Mouse (Mus musculus) C2C12 (cell line): ENCODE results near the gene Tenm4. TPM values are rescaled to one million over a fixed set of nuclear protein-coding genes. Genes with fewer than 3 reads are reported as not detected.

ENCODE experiments used
- H3K27me3 ChIP-seq: one replicate; pipeline ENCODE4 v1.6.1; 2011; ENCODE audit not compliant: control insufficient read depth, insufficient read depth, insufficient read length
- H3K36me3 ChIP-seq: one replicate; pipeline ENCODE4 v1.6.1; 2011; ENCODE audit not compliant: control insufficient read depth, insufficient read depth
- H3K4me3 ChIP-seq: one replicate; pipeline ENCODE4 v1.5.1; 2011; ENCODE audit warnings: mild to moderate bottlenecking, control low read depth; ENCODE audit not compliant: poor library complexity, insufficient read depth, severe bottlenecking
- H3K79me2 ChIP-seq: one replicate; pipeline ENCODE4 v1.6.1; 2011; ENCODE audit not compliant: control insufficient read depth, insufficient read depth
- H3K79me3 ChIP-seq: one replicate; pipeline ENCODE4 v1.6.1; 2011; ENCODE audit warnings: low read depth, control low read depth
- H3ac ChIP-seq: one replicate; pipeline ENCODE3; 2011; ENCODE audit warnings: low read depth; ENCODE audit not compliant: control insufficient read depth, insufficient read length
- CEBPB ChIP-seq: IDR thresholded peaks from one replicate; pipeline ENCODE4 v1.6.1; 2011; ENCODE audit warnings: low read depth, mild to moderate bottlenecking, control low read depth, moderate library complexity
- CTCF ChIP-seq: IDR thresholded peaks from one replicate; pipeline ENCODE4 v1.5.1; 2011; ENCODE audit not compliant: control insufficient read depth, insufficient read depth, insufficient read length
- FOSL1 ChIP-seq: IDR thresholded peaks from one replicate; pipeline ENCODE4 v1.8.0; 2011; ENCODE audit warnings: mild to moderate bottlenecking, low read length; ENCODE audit not compliant: poor library complexity, insufficient read depth, severe bottlenecking
- MAX ChIP-seq: IDR thresholded peaks from one replicate; pipeline ENCODE4 v1.6.1; 2011; ENCODE audit warnings: mild to moderate bottlenecking, control low read depth
- MYOD1 ChIP-seq: IDR thresholded peaks from one replicate; pipeline ENCODE4 v1.6.1; 2011; ENCODE audit warnings: low read depth; ENCODE audit not compliant: control insufficient read depth, insufficient read length
- MYOG ChIP-seq: IDR thresholded peaks from one replicate; pipeline ENCODE4 v1.6.1; 2011; ENCODE audit not compliant: control insufficient read depth, insufficient read length; ENCODE audit errors: extremely low read depth
- USF1 ChIP-seq: IDR thresholded peaks from one replicate; pipeline ENCODE4 v1.6.1; 2011; ENCODE audit warnings: low read depth, mild to moderate bottlenecking, control low read depth, moderate library complexity
- polyA plus RNA-seq: library from polyadenylated mRNA; unstranded; fragments of >200 nt; fragmentation: generic; extraction: Trizol; gene quantifications from one replicate; pipeline ENCODE4 v1.2.1, GENCODE M21; 2012; ENCODE audit warnings: missing spikeins

The Tenm4 gene
- polyA plus RNA-seq, 1 experiment, result 0.71 TPM

- Histone ChIP-seq H3K79me3 (no peaks in the 10 kb centered on the region), H3K79me2 (no peaks in the 10 kb centered on the region)
- TF ChIP-seq MYOG, result no peak
- TF ChIP-seq USF1, result no peak
These were observed 238.4 kb downstream of the Tenm4 start for GRCm38 (mm10) chr7:96409323-96409880.

GRCm38 (mm10) chr7:96413822-96414221 lies 242.8 kb downstream of the Tenm4 start:
- no peaks in the 10 kb centered on the region for H3K79me2 ChIP-seq
- TF ChIP-seq CTCF, result no peak
- TF ChIP-seq USF1, result no peak
- TF ChIP-seq MYOD1, result no peak
- no peak for TF ChIP-seq FOSL1
- TF ChIP-seq MAX, result no peak
- no peak for TF ChIP-seq CEBPB
- TF ChIP-seq MYOG, result no peak
- no peak overlapping the region for H3ac ChIP-seq
- no peaks in the 10 kb centered on the region for H3K79me3 ChIP-seq
- no peaks in the 10 kb centered on the region for H3K27me3 ChIP-seq
- H3K4me3 ChIP-seq, result no peak overlapping the region
- no peaks in the 10 kb centered on the region for H3K36me3 ChIP-seq

More at GRCm38 (mm10) chr7:96409323-96409880, 238.4 kb downstream of the Tenm4 start:
- Histone ChIP-seq H3K27me3 (no peaks in the 10 kb centered on the region), H3K4me3 (no peak overlapping the region), H3ac (no peak overlapping the region), H3K36me3 (no peaks in the 10 kb centered on the region)

GRCm38 (mm10) chr7:96414290-96415055 lies 243.4 kb downstream of the Tenm4 start:
- H3K79me2 ChIP-seq, result no peaks in the 10 kb centered on the region
- no peaks in the 10 kb centered on the region for H3K79me3 ChIP-seq
- no peak overlapping the region for H3K4me3 ChIP-seq
- TF ChIP-seq MAX (no peak), FOSL1 (no peak), MYOD1 (no peak), USF1 (no peak)
- H3ac ChIP-seq, result no peak overlapping the region
- no peaks in the 10 kb centered on the region for H3K27me3 ChIP-seq
- no peaks in the 10 kb centered on the region for H3K36me3 ChIP-seq

GRCm38 (mm10) chr7:96417251-96418004 lies 246.4 kb downstream of the Tenm4 start:
- TF ChIP-seq MYOG (no peak), FOSL1 (no peak), MYOD1 (no peak), USF1 (no peak), CTCF (no peak), CEBPB (no peak), MAX (no peak)
- no peaks in the 10 kb centered on the region for H3K36me3 ChIP-seq

GRCm38 (mm10) chr7:96418146-96418545 lies 247.1 kb downstream of the Tenm4 start:
- no peak overlapping the region for H3K4me3 ChIP-seq
- no peak overlapping the region for H3ac ChIP-seq
- H3K36me3 ChIP-seq, result no peaks in the 10 kb centered on the region
- H3K79me3 ChIP-seq, result no peaks in the 10 kb centered on the region
- TF ChIP-seq MYOG (no peak), CEBPB (no peak), USF1 (no peak), FOSL1 (no peak), MYOD1 (no peak), MAX (no peak), CTCF (no peak)
- no peaks in the 10 kb centered on the region for H3K27me3 ChIP-seq
- H3K79me2 ChIP-seq, result no peaks in the 10 kb centered on the region

More at GRCm38 (mm10) chr7:96417251-96418004, 246.4 kb downstream of the Tenm4 start:
- Histone ChIP-seq H3K4me3 (no peak overlapping the region), H3K79me2 (no peaks in the 10 kb centered on the region), H3ac (no peak overlapping the region), H3K79me3 (no peaks in the 10 kb centered on the region), H3K27me3 (no peaks in the 10 kb centered on the region)
